Mouse (Mus musculus): ENCODE results near the gene Nectin1.

GRCm38 (mm10) chr9:43855887-43856286 is 112.1 kb downstream of the Nectin1 start:
- TF ChIP-seq POLR2A (IDR thresholded peaks at IDR 0.05; ENCODE audit: extremely low read depth, insufficient read depth, low read length) (no peak), CTCF (IDR thresholded peaks at IDR 0.05; ENCODE audit: low read depth, low read length) (no peak)

All from liver, adult 2 months (tissue).